Mouse (Mus musculus) midbrain, embryonic 16.5 days (tissue): ENCODE results near the gene Vmn1r178. TPM values are rescaled to one million over a fixed set of nuclear protein-coding genes. Genes with fewer than 3 reads are reported as not detected.
"Not testable (repeated sequence)": the region's sequence is repeated elsewhere in the genome, so short reads cannot be mapped to it uniquely, and the experiment has no call there.

Experiments
- ATAC-seq: fragments of 200-750 bp; cut with Nextera tagmentation; 2 replicates; pipeline ENCODE4 v1.8.0; 2017; ENCODE audit warnings: moderate TSS enrichment
- H3K27ac ChIP-seq: fragments of 300-500 bp; sonication (generic); 2 replicates; pipeline ENCODE4 v1.5.1; 2014; ENCODE audit warnings: mild to moderate bottlenecking, low read length, mixed read lengths
- H3K27me3 ChIP-seq: fragments of 300-500 bp; sonication (generic); 2 replicates; pipeline ENCODE4 v1.6.1; 2014; ENCODE audit warnings: low read depth, low read length, mixed read lengths; ENCODE audit not compliant: control insufficient read depth, insufficient read depth
- H3K36me3 ChIP-seq: fragments of 300-500 bp; sonication (generic); 2 replicates; pipeline ENCODE4 v1.6.1; 2014; ENCODE audit warnings: mild to moderate bottlenecking, low read length, moderate library complexity, mixed read lengths; ENCODE audit not compliant: control insufficient read depth, insufficient read depth
- H3K4me1 ChIP-seq: fragments of 300-500 bp; sonication (generic); 2 replicates; pipeline ENCODE4 v1.6.1; 2014; ENCODE audit warnings: mild to moderate bottlenecking, low read length, mixed read lengths; ENCODE audit not compliant: control insufficient read depth, insufficient read depth
- H3K4me2 ChIP-seq: fragments of 300-500 bp; sonication (generic); 2 replicates; pipeline ENCODE4 v1.6.1; 2014; ENCODE audit warnings: mild to moderate bottlenecking, low read length, mixed read lengths
- H3K4me3 ChIP-seq: fragments of 300-500 bp; sonication (generic); 2 replicates; pipeline ENCODE4 v1.5.1; 2014; ENCODE audit warnings: low read depth, mild to moderate bottlenecking, low read length, moderate library complexity, mixed read lengths
- H3K9ac ChIP-seq: fragments of 300-500 bp; sonication (generic); 2 replicates; pipeline ENCODE4 v1.6.1; 2014; ENCODE audit warnings: low read depth, low read length, mixed read lengths
- H3K9me3 ChIP-seq: fragments of 300-500 bp; sonication (generic); replicated peaks from 2 replicates; pipeline ENCODE4 v1.6.1; 2014; ENCODE audit warnings: mild to moderate bottlenecking, low read length, mixed read lengths; ENCODE audit not compliant: control insufficient read depth, poor library complexity, severe bottlenecking
- WGBS: fragments of 180-500 bp; shearing (Covaris S2); extraction: QIAGEN DNeasy Blood & Tissue Kit; methylation state at CpG from one replicate; pipeline ENCODE4 v1.1.7; 2014; 5-methylcytosine and 5-hydroxymethylcytosine counted together
- polyA plus RNA-seq: library from polyadenylated mRNA; unstranded; fragments of >200 nt; fragmentation: Nextera tagmentation; extraction: Ambion mirVana; gene quantifications from 2 replicates; pipeline ENCODE4 v1.2.1, GENCODE M21; 2015

Gene Vmn1r178
- not detected in 2 replicates for polyA plus RNA-seq

- Histone ChIP-seq H3K27me3 (no peaks in the 10 kb centered on the region), H3K4me1 (no peaks in the 10 kb centered on the region), H3K4me3 (no peak within 1 kb of the TSS), H3K36me3 (no peaks in the 10 kb centered on the region), H3K27ac (no peak within 1 kb of the TSS), H3K9me3 (peaks cover 24% of the 10 kb centered on the region), H3K9ac (no peak within 1 kb of the TSS), H3K4me2 (no peak within 1 kb of the TSS)
- no peak for ATAC-seq
- WGBS = 92% methylated on average over 1 of the region's 1 CpGs
Observed at GRCm38 (mm10) chr7:23891709-23892108, at the start of gene Vmn1r178. TSS of gene Vmn1r178 (plus strand) at chr7:23892009.

GRCm38 (mm10) chr7:23866349-23866748 is 25.5 kb upstream of the Vmn1r178 start, which contains the start of gene Vmn1r177:
TSS of gene Vmn1r177 (minus strand) at chr7:23866449.
- not testable (repeated sequence) for H3K9me3 ChIP-seq, H3K4me2 ChIP-seq, H3K36me3 ChIP-seq, ATAC-seq, H3K4me3 ChIP-seq, H3K9ac ChIP-seq, H3K4me1 ChIP-seq, H3K27me3 ChIP-seq, H3K27ac ChIP-seq
- 19% methylated on average over 1 of the region's 1 CpGs for WGBS

GRCm38 (mm10) chr7:23876918-23877317 is 14.9 kb upstream of the Vmn1r178 start:
- WGBS = 61% methylated on average over 3 of the region's 4 CpGs
- ATAC-seq, H3K9ac ChIP-seq, H3K9me3 ChIP-seq, H3K27ac ChIP-seq, H3K4me2 ChIP-seq, H3K36me3 ChIP-seq, H3K27me3 ChIP-seq, H3K4me1 ChIP-seq, H3K4me3 ChIP-seq: not testable (repeated sequence)

- H3K9ac ChIP-seq = no peak within 1 kb of the TSS
- H3K4me3 ChIP-seq = no peak within 1 kb of the TSS
- H3K27me3 ChIP-seq = no peaks in the 10 kb centered on the region
- no peaks in the 10 kb centered on the region for H3K36me3 ChIP-seq
- 43% methylated on average over 2 of the region's 2 CpGs for WGBS
- no peak within 1 kb of the TSS for H3K4me2 ChIP-seq
- no peaks in the 10 kb centered on the region for H3K4me1 ChIP-seq
- no peak within 1 kb of the TSS for H3K27ac ChIP-seq
- ATAC-seq = no peak
- peaks cover 22% of the 10 kb centered on the region for H3K9me3 ChIP-seq
Observed at GRCm38 (mm10) chr7:23926678-23927077, 34.9 kb downstream of the Vmn1r178 start, which contains the start of gene Vmn1r179. TSS of gene Vmn1r179 (plus strand) at chr7:23926978.

Other genes starting within 250 kb of the Vmn1r178 start
- not detected in 2 replicates for gene Vmn1r172, start 233.7 kb upstream of the Vmn1r178 start, polyA plus RNA-seq
- gene Vmn1r173, start 191.3 kb upstream of the Vmn1r178 start, polyA plus RNA-seq = not detected in 2 replicates
- not detected in 2 replicates for gene Vmn1r174, start 139.7 kb upstream of the Vmn1r178 start, polyA plus RNA-seq
- not detected in 2 replicates for gene Vmn1r175, start 81.4 kb upstream of the Vmn1r178 start, polyA plus RNA-seq
- gene Vmn1r176, start 54.6 kb upstream of the Vmn1r178 start, polyA plus RNA-seq = not detected in 2 replicates
- not detected in 2 replicates for gene Vmn1r177, start 25.6 kb upstream of the Vmn1r178 start, polyA plus RNA-seq
- gene Vmn1r179, start 35.0 kb downstream of the Vmn1r178 start, polyA plus RNA-seq = not detected in 2 replicates
- gene Vmn1r180, start 58.6 kb downstream of the Vmn1r178 start, polyA plus RNA-seq = not detected in 2 replicates
- gene Vmn1r181, start 82.6 kb downstream of the Vmn1r178 start, polyA plus RNA-seq = not detected in 2 replicates
- gene V1rd19, start 109.7 kb downstream of the Vmn1r178 start, polyA plus RNA-seq = not detected in 2 replicates
- not detected in 2 replicates for gene Vmn1r183, start 161.2 kb downstream of the Vmn1r178 start, polyA plus RNA-seq
- gene Zfp180, start 189.9 kb downstream of the Vmn1r178 start, polyA plus RNA-seq = 41.9 and 44.2 TPM in 2 replicates
- gene Zfp112, start 220.3 kb downstream of the Vmn1r178 start, polyA plus RNA-seq = 11.2 and 12.1 TPM in 2 replicates
- gene Zfp235, start 242.2 kb downstream of the Vmn1r178 start, polyA plus RNA-seq = 23.0 and 24.5 TPM in 2 replicates